In the genomic region with DNA sequence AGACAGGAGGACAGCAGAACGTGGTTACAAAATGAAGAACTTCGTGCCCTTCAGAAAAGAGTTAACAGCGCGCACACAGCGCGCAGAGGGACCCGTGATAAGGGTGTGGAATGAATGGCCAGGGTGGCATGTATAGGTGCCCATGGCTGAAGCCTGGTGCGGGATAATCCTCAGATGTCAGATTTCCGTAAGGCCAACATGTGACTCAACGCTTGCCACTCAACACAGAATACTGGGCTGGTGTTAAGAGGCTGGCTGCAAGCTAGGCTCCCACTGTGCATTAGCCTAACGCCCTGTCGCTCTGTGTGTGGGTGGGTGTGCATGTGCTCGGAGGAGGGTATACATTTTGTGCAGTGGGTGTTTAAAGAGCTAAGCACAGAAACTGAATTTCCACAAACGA, we compare ENCODE assay signal across 8 mouse cellular contexts. TPM values are rescaled to one million over a fixed set of nuclear protein-coding genes. Genes with fewer than 3 reads are reported as not detected.
DNase-seq lines count a peak whose midpoint lies in the region; ATAC-seq and TF ChIP-seq lines count a peak whose summit lies in the region.
"Had no signal": no experiment of that assay in that cellular context is flagged by ENCODE, and none has a peak within 500 bp of the region (broad histone marks: within the 10 kb centered on the region; RNA-seq: fewer than 3 reads in every experiment).

No protein-coding gene starts in this region.

- H3K27ac ChIP-seq in intestine, postnatal 0 days (ENCODE audit: low read depth, low read length), result no peak overlapping the region
- H3K27ac ChIP-seq: macrophage had no signal

- no peak for TF ChIP-seq CTCF in intestine, postnatal 0 days (IDR thresholded peaks at IDR 0.05; ENCODE audit: low read depth)

- no peak overlapping the region for H3K4me3 ChIP-seq in intestine, postnatal 0 days (ENCODE audit: low read depth, low read length)

- H3K9me3 ChIP-seq in intestine, postnatal 0 days (ENCODE audit: control insufficient read depth), result no peaks in the 10 kb centered on the region

- peak; percentile 71 for DNase-seq in left cerebral cortex, adult 11 months (ENCODE audit: low spot score)
- no peak for DNase-seq in left cerebral cortex, postnatal 4 days
- peak; percentile 39 to 55 for DNase-seq in frontal cortex, postnatal 10 days (ENCODE audit: low spot score in 2 of 2)
- peak; percentile 69 for DNase-seq in right cerebral cortex, postnatal 25 days
- DNase-seq in yolk sac, embryonic 10.5 days (ENCODE audit: low spot score), result no peak
- DNase-seq in cerebellum, adult 18-20 months, result no peak

- intact Hi-C loops in left cerebral cortex, postnatal 4 days (cut with DNase I), result no loop called here

- H3K27me3 ChIP-seq in intestine, postnatal 0 days (replicated peaks; ENCODE audit: control insufficient read depth, insufficient read depth, low read length), result no peaks in the 10 kb centered on the region

- peak overlapping the region; percentile 21 for H3K4me2 ChIP-seq in intestine, postnatal 0 days (replicated peaks; ENCODE audit: low read depth)

- no peak overlapping the region for H3K9ac ChIP-seq in intestine, postnatal 0 days (ENCODE audit: low read depth, low read length)

- no peaks in the 10 kb centered on the region for H3K36me3 ChIP-seq in intestine, postnatal 0 days (ENCODE audit: control insufficient read depth, insufficient read depth)

- peaks cover 19% of the 10 kb centered on the region for H3K4me1 ChIP-seq in intestine, postnatal 0 days (replicated peaks; ENCODE audit: control insufficient read depth, insufficient read depth, low read length)

- 69% methylated on average over 14 of the region's 14 CpGs for WGBS in intestine, postnatal 0 days

- no peak for ATAC-seq in intestine, postnatal 0 days

RNA-seq across cellular contexts. Expression of gene Slc4a4, which starts 47.3 kb away (rescaled TPM):
- total RNA-seq in left cerebral cortex, postnatal 4 days (2021), result 10 to 100 TPM; 52.0 to 60.8 TPM
- polyA plus RNA-seq in intestine, postnatal 0 days (2015; fragmentation: Nextera tagmentation; extraction: Ambion mirVana), result 4.6 and 5.4 TPM in 2 replicates
- polyA plus RNA-seq: macrophage had no signal

Comparison
In these comparisons a context has a peak if more than half of its experiments do, and no peak if none do; other contexts are left out.
1. DNase-seq: peak in left cerebral cortex, adult 11 months (single experiment), frontal cortex, postnatal 10 days (2 of 2) and right cerebral cortex, postnatal 25 days (single experiment); none in left cerebral cortex, postnatal 4 days (single experiment), yolk sac, embryonic 10.5 days (single experiment) and cerebellum, adult 18-20 months (0 of 2).